Mouse (Mus musculus): Measurements from ENCODE around the gene Imp3.

DNA sequence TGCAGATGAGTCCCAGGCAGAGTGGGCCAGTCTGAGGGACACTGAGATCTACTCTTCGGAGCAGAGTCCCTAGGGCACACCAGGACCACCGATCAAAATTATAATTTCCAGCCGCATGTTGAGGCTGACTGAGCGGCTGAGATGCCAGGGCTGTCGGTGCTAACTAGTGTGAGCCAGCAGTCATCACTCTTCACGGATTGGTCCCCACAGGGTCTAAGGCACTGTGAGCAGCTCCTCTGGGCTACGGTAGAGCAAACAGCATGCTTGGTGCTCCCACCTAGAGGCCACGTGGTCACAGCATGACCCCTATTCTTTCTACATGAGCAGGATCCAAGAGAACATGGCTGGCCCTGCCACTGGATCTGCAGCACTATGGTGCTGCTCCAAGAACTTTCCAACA is 44.0 kb upstream of the Imp3 start:
- no peak for TF ChIP-seq CTCF (IDR thresholded peaks at IDR 0.05; ENCODE audit: low read depth, low read length)
- no peak for TF ChIP-seq TAL1 (conservative IDR thresholded peaks at IDR 0.05; ENCODE audit: low read depth, low read length)
- no peak for TF ChIP-seq GATA1 (IDR thresholded peaks at IDR 0.05; ENCODE audit: borderline replicate concordance, low read length)
- TF ChIP-seq POLR2AphosphoS5 (IDR thresholded peaks at IDR 0.05; ENCODE audit: insufficient replicate concordance, low read depth, low read length): no peak

All from G1E (cell line).